Mouse (Mus musculus) CH12.LX (cell line): ENCODE data around the gene Scml4. TPM values are rescaled to one million over a fixed set of nuclear protein-coding genes. Genes with fewer than 3 reads are reported as not detected.

Experiments used
- DNase-seq: peaks from one replicate; pipeline ENCODE4 v3.0.0-alpha.2; 2013; ENCODE audit errors: extremely low read depth
- H3K27ac ChIP-seq: 2 replicates; pipeline ENCODE4 v1.5.1; 2012; ENCODE audit warnings: low read depth, mild to moderate bottlenecking, control low read depth, moderate library complexity; ENCODE audit not compliant: insufficient read depth
- H3K27me3 ChIP-seq: replicated peaks from 2 replicates; pipeline ENCODE3; 2012; ENCODE audit warnings: inconsistent platforms
- H3K36me3 ChIP-seq, 2 experiments: replicated peaks in 1 of 2; 2 replicates each; pipeline versions ENCODE3 to v1.6.1; 2012; ENCODE audit warnings: inconsistent platforms in 1 of 2, low read length in 1 of 2, mild to moderate bottlenecking in 1 of 2, mixed read lengths in 1 of 2, moderate library complexity in 1 of 2; ENCODE audit not compliant: control insufficient read depth in 1 of 2, insufficient read depth in 1 of 2
- H3K4me1 ChIP-seq, 2 experiments: 2 replicates each; pipeline ENCODE4 v1.6.1; 2012; ENCODE audit warnings: inconsistent platforms in 1 of 2, moderate library complexity in 1 of 2; ENCODE audit not compliant: insufficient read depth in 2 of 2, control insufficient read depth in 1 of 2
- H3K4me2 ChIP-seq: 2 replicates; pipeline ENCODE4 v1.6.1; 2012; ENCODE audit warnings: low read depth, mild to moderate bottlenecking, control low read depth; ENCODE audit not compliant: poor library complexity, insufficient read depth, severe bottlenecking
- H3K4me3 ChIP-seq, 3 experiments: fragments of 150-350 bp in 1 of 3; sonication (generic) in 1 of 3; replicated peaks in 1 of 3; 2 replicates each; pipeline versions ENCODE3 to v1.5.1; 2011 to 2012; ENCODE audit warnings: low read depth in 2 of 3, low read length in 2 of 3, mild to moderate bottlenecking in 2 of 3, moderate library complexity in 2 of 3, control low read depth in 1 of 3, improper control_type of control experiment in 1 of 3, inconsistent platforms in 1 of 3, mixed read lengths in 1 of 3; ENCODE audit not compliant: poor library complexity in 1 of 3
- H3K79me2 ChIP-seq: replicated peaks from 2 replicates; pipeline ENCODE4 v1.6.1; 2012; ENCODE audit warnings: mild to moderate bottlenecking, moderate library complexity; ENCODE audit not compliant: control insufficient read depth, poor library complexity, insufficient read depth, severe bottlenecking; ENCODE audit errors: extremely low read depth
- H3K9ac ChIP-seq: 2 replicates; pipeline ENCODE4 v1.6.1; 2012; ENCODE audit warnings: low read depth, mild to moderate bottlenecking, control low read depth, moderate library complexity; ENCODE audit not compliant: insufficient read depth
- H3K9me3 ChIP-seq: replicated peaks from 2 replicates; pipeline ENCODE3; 2012; ENCODE audit warnings: low read length, inconsistent platforms, mixed read lengths
- CHD1 ChIP-seq: IDR thresholded peaks from 2 replicates; pipeline ENCODE4 v1.6.1; 2012; ENCODE audit warnings: low read depth, low read length, improper control_type of control experiment, inconsistent platforms
- CHD2 ChIP-seq: IDR thresholded peaks from 2 replicates; pipeline ENCODE4 v1.6.1; 2011; ENCODE audit warnings: low read length, improper control_type of control experiment
- ELF1 ChIP-seq: IDR thresholded peaks from 2 replicates; pipeline ENCODE4 v1.6.1; 2014; ENCODE audit warnings: low read depth, mild to moderate bottlenecking, inconsistent platforms, low read length, improper control_type of control experiment
- EP300 ChIP-seq: IDR thresholded peaks from 2 replicates; pipeline ENCODE4 v1.6.1; 2011; ENCODE audit warnings: low read length, improper control_type of control experiment
- ETS1 ChIP-seq: conservative IDR thresholded peaks from 2 replicates; pipeline ENCODE4 v1.6.1; 2012; ENCODE audit warnings: low read depth, mild to moderate bottlenecking, inconsistent platforms, low read length, improper control_type of control experiment, moderate library complexity
- HCFC1 ChIP-seq: IDR thresholded peaks from 2 replicates; pipeline ENCODE4 v1.6.1; 2012; ENCODE audit warnings: low read depth, mild to moderate bottlenecking, inconsistent platforms, low read length, improper control_type of control experiment
- IRF4 ChIP-seq: IDR thresholded peaks from 2 replicates; pipeline ENCODE4 v1.6.1; 2014; ENCODE audit warnings: low read depth, mild to moderate bottlenecking, inconsistent platforms, low read length, improper control_type of control experiment
- JUN ChIP-seq: IDR thresholded peaks from 2 replicates; pipeline ENCODE4 v1.6.1; 2011; ENCODE audit warnings: low read depth, mild to moderate bottlenecking, low read length, improper control_type of control experiment, moderate library complexity; ENCODE audit not compliant: insufficient read depth
- JUND ChIP-seq: conservative IDR thresholded peaks from 2 replicates; pipeline ENCODE4 v1.6.1; 2011; ENCODE audit warnings: low read depth, low read length, improper control_type of control experiment
- KAT2A ChIP-seq: IDR thresholded peaks from 2 replicates; pipeline ENCODE4 v1.6.1; 2012; ENCODE audit warnings: low read length, improper control_type of control experiment, inconsistent platforms; ENCODE audit not compliant: insufficient replicate concordance
- MAFK ChIP-seq: IDR thresholded peaks from 2 replicates; pipeline ENCODE4 v1.6.1; 2011; ENCODE audit warnings: low read length, improper control_type of control experiment; ENCODE audit not compliant: insufficient replicate concordance
- MAX ChIP-seq: IDR thresholded peaks from 2 replicates; pipeline ENCODE4 v1.6.1; 2011; ENCODE audit warnings: low read length, improper control_type of control experiment
- MAZ ChIP-seq: IDR thresholded peaks from 2 replicates; pipeline ENCODE4 v1.6.1; 2012; ENCODE audit warnings: low read depth, mild to moderate bottlenecking, inconsistent platforms, low read length, improper control_type of control experiment, moderate library complexity
- MEF2A ChIP-seq: IDR thresholded peaks from 2 replicates; pipeline ENCODE4 v1.6.1; 2014; ENCODE audit warnings: low read depth, mild to moderate bottlenecking, inconsistent platforms, low read length, improper control_type of control experiment, borderline replicate concordance
- MXI1 ChIP-seq: IDR thresholded peaks from 2 replicates; pipeline ENCODE4 v1.6.1; 2011; ENCODE audit warnings: mild to moderate bottlenecking, low read depth, low read length, improper control_type of control experiment
- MYC ChIP-seq: IDR thresholded peaks from 2 replicates; pipeline ENCODE4 v1.6.1; 2011; ENCODE audit warnings: low read depth, mild to moderate bottlenecking, improper control_type of control experiment, low read length
- NELFE ChIP-seq: IDR thresholded peaks from 2 replicates; pipeline ENCODE4 v1.6.1; 2011; ENCODE audit warnings: low read depth, low read length, improper control_type of control experiment
- NRF1 ChIP-seq: IDR thresholded peaks from 2 replicates; pipeline ENCODE4 v1.6.1; 2014; ENCODE audit warnings: low read depth, mild to moderate bottlenecking, inconsistent platforms, low read length, improper control_type of control experiment, moderate library complexity
- PAX5 ChIP-seq: IDR thresholded peaks from 2 replicates; pipeline ENCODE4 v1.6.1; 2012; ENCODE audit warnings: low read length, inconsistent platforms, mixed read lengths
- POLR2A ChIP-seq: IDR thresholded peaks from 2 replicates; pipeline ENCODE4 v1.6.1; 2011; ENCODE audit warnings: low read depth, mild to moderate bottlenecking, improper control_type of control experiment, low read length
- POLR2AphosphoS2 ChIP-seq: IDR thresholded peaks from 2 replicates; pipeline ENCODE4 v1.6.1; 2011; ENCODE audit warnings: low read depth, low read length, improper control_type of control experiment
- RAD21 ChIP-seq: IDR thresholded peaks from 2 replicates; pipeline ENCODE4 v1.6.1; 2011; ENCODE audit warnings: low read depth, mild to moderate bottlenecking, low read length, improper control_type of control experiment, moderate library complexity
- RCOR1 ChIP-seq: conservative IDR thresholded peaks from 2 replicates; pipeline ENCODE4 v1.6.1; 2012; ENCODE audit warnings: low read depth, mild to moderate bottlenecking, inconsistent platforms, low read length, improper control_type of control experiment
- SIN3A ChIP-seq: IDR thresholded peaks from 2 replicates; pipeline ENCODE4 v1.6.1; 2012; ENCODE audit warnings: low read length, improper control_type of control experiment, inconsistent platforms
- SMC3 ChIP-seq: IDR thresholded peaks from 2 replicates; pipeline ENCODE4 v1.6.1; 2011; ENCODE audit warnings: low read depth, low read length, improper control_type of control experiment
- UBTF ChIP-seq: IDR thresholded peaks from 2 replicates; pipeline ENCODE4 v1.6.1; 2012; ENCODE audit warnings: low read depth, mild to moderate bottlenecking, inconsistent platforms, low read length, improper control_type of control experiment, moderate library complexity
- USF1 ChIP-seq: IDR thresholded peaks from 2 replicates; pipeline ENCODE4 v1.6.1; 2014; ENCODE audit warnings: low read depth, mild to moderate bottlenecking, inconsistent platforms, low read length, improper control_type of control experiment
- USF2 ChIP-seq: conservative IDR thresholded peaks from 2 replicates; pipeline ENCODE4 v1.6.1; 2011; ENCODE audit warnings: low read depth, low read length, improper control_type of control experiment
- ZC3H11A ChIP-seq: IDR thresholded peaks from 2 replicates; pipeline ENCODE4 v1.6.1; 2012; ENCODE audit warnings: low read depth, mild to moderate bottlenecking, inconsistent platforms, low read length, improper control_type of control experiment
- ZKSCAN1 ChIP-seq: IDR thresholded peaks from 2 replicates; pipeline ENCODE4 v1.6.1; 2012; ENCODE audit warnings: low read depth, inconsistent platforms, low read length, improper control_type of control experiment, borderline replicate concordance
- ZMIZ1 ChIP-seq: IDR thresholded peaks from 2 replicates; pipeline ENCODE4 v1.6.1; 2012; ENCODE audit warnings: low read depth, mild to moderate bottlenecking, inconsistent platforms, low read length, improper control_type of control experiment
- ZNF384 ChIP-seq: IDR thresholded peaks from 2 replicates; pipeline ENCODE4 v1.6.1; 2012; ENCODE audit warnings: low read depth, low read length, improper control_type of control experiment, inconsistent platforms
- dilution Hi-C: fragments of 300-500 bp; cut with MboI; formaldehyde crosslinking; loops from 2 replicates; pipeline ENCODE4 v1.14.3; 2020; ENCODE audit warnings: low sequenced_read_pairs; ENCODE audit not compliant: extremely low pct_unique_long_range_greater_than_20kb, extremely low pct_ligation_motif_present
- in situ Hi-C: fragments of 300-500 bp; cut with MboI; formaldehyde crosslinking; loops from 3 replicates; pipeline ENCODE4 v1.14.3; 2019; ENCODE audit warnings: low sequenced_read_pairs, low pct_ligation_motif_present, low pct_unique_long_range_greater_than_20kb, mixed read lengths
- polyA plus RNA-seq: library from polyadenylated mRNA; unstranded; fragments of >175 nt; gene quantifications from 2 replicates; pipeline ENCODE4 v1.2.1, GENCODE M21; 2012; ENCODE audit warnings: low read depth; ENCODE audit not compliant: insufficient read length
- total RNA-seq, 2 experiments: library from RNA; depleted of rRNA; stranded (reverse); fragments of 300-350 nt in 1 of 2; fragments of >200 nt in 1 of 2; gene quantifications; 2 replicates each; pipeline ENCODE4 v1.2.3; 2012 to 2014

The Scml4 gene
- total and polyA plus RNA-seq, 3 experiments, result 2.7 to 3.3 (median 3.0) TPM

- H3K4me2 ChIP-seq, result no peak overlapping the region
- H3K9ac ChIP-seq, result no peak overlapping the region
- peaks cover 6 to 62% of the 10 kb centered on the region in 2 experiments; a peak in 3 of 4 replicates for H3K4me1 ChIP-seq
- in situ Hi-C loops, result no loop called here
- TF ChIP-seq JUN (no peak), USF1 (no peak), MAFK (no peak), ZMIZ1 (no peak), UBTF (no peak), ZC3H11A (no peak), HCFC1 (no peak), POLR2AphosphoS2 (no peak)
- H3K27ac ChIP-seq, result no peak overlapping the region
- no peak for DNase-seq
- no peaks in the 10 kb centered on the region for H3K36me3 ChIP-seq
- no peak overlapping the region for H3K4me3 ChIP-seq
- dilution Hi-C loops, result no loop called here
- no peaks in the 10 kb centered on the region for H3K79me2 ChIP-seq
- no peaks in the 10 kb centered on the region for H3K9me3 ChIP-seq
- no peaks in the 10 kb centered on the region for H3K27me3 ChIP-seq
These were observed 37.0 kb downstream of the Scml4 start for GRCm38 (mm10) chr10:42897166-42897565.

GRCm38 (mm10) chr10:42897632-42898031, 37.5 kb downstream of the Scml4 start:
- peak; percentile 71 for DNase-seq
- Histone ChIP-seq H3K27me3 (no peaks in the 10 kb centered on the region), H3K4me1 (peaks cover 6 to 64% of the 10 kb centered on the region in 2 experiments; a peak in 3 of 4 replicates), H3K4me3 (no peak overlapping the region), H3K27ac (no peak overlapping the region), H3K9me3 (no peaks in the 10 kb centered on the region), H3K9ac (no peak overlapping the region), H3K4me2 (no peak overlapping the region), H3K79me2 (no peaks in the 10 kb centered on the region), H3K36me3 (no peaks in the 10 kb centered on the region)
- dilution Hi-C loops, result no loop called here
- in situ Hi-C loops, result no loop called here
- TF ChIP-seq SMC3 (no peak), POLR2AphosphoS2 (no peak), MYC (no peak), ZMIZ1 (no peak), NRF1 (no peak), ETS1 (no peak), MAX (no peak), USF1 (no peak), HCFC1 (no peak), JUND (0 out of 2 replicates have a peak, but pooled peaks have one; percentile 22), POLR2A (no peak), RAD21 (no peak), RCOR1 (no peak), ZNF384 (no peak), PAX5 (no peak), MAFK (no peak), EP300 (peak; percentile 72), CHD1 (no peak), IRF4 (peak; percentile 58), SIN3A (no peak), CHD2 (no peak), ZKSCAN1 (no peak), MXI1 (no peak), JUN (no peak), NELFE (no peak), ZC3H11A (no peak), ELF1 (0 out of 2 replicates have a peak, but pooled peaks have one; percentile 18), USF2 (no peak), UBTF (no peak), MEF2A (0 out of 2 replicates have a peak, but pooled peaks have one; percentile 24), MAZ (no peak), KAT2A (no peak)
